Mouse (Mus musculus) brain, embryonic 14.5 days (tissue): ENCODE measurements around the gene Six5. TPM values are rescaled to one million over a fixed set of nuclear protein-coding genes. Genes with fewer than 3 reads are reported as not detected.

Experiments
- DNase-seq: peaks from one replicate; pipeline ENCODE4 v3.0.0-alpha.2; 2011; ENCODE audit warnings: low read depth
- CTCF ChIP-seq: fragments of 200-500 bp; IDR thresholded peaks from 2 replicates; pipeline ENCODE4 v1.5.1; 2012; ENCODE audit warnings: inconsistent platforms, mild to moderate bottlenecking, moderate library complexity, borderline replicate concordance; ENCODE audit not compliant: insufficient read depth, insufficient read length; ENCODE audit errors: extremely low read depth
- POLR2A ChIP-seq: fragments of 200-500 bp; IDR thresholded peaks from 2 replicates; pipeline ENCODE4 v1.6.1; 2012; ENCODE audit warnings: mild to moderate bottlenecking, inconsistent platforms, borderline replicate concordance; ENCODE audit not compliant: poor library complexity, insufficient read depth, insufficient read length, severe bottlenecking; ENCODE audit errors: extremely low read depth
- polyA plus RNA-seq: library from polyadenylated mRNA; depleted of rRNA; stranded (reverse); fragments of >200 nt; gene quantifications from 2 replicates; pipeline ENCODE4 v1.2.3, GENCODE M21; 2012

Gene Six5
- polyA plus RNA-seq, 1 experiment: 16.3 TPM

DNA sequence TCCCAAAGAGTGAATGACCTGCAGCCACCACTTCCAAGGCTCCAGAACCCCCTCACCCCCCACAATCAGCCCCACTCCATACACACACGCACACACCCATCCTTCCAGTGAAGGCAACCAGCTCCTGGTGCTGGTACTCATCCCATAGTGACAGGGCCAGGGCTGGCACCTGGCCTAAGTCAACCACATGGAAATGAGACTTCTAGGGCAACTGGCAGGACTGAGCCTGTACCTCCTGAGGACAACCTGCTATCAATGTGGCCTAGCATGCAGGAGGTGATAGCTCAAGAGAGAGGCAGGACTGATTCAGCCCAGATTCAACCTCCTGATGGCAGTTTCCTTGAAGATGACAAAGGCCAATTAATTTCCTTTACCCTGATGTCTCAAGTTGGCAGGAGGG lies 5.9 kb downstream of the Six5 start:
- DNase-seq: no peak
- TF ChIP-seq POLR2A (no peak), CTCF (no peak)

DNA sequence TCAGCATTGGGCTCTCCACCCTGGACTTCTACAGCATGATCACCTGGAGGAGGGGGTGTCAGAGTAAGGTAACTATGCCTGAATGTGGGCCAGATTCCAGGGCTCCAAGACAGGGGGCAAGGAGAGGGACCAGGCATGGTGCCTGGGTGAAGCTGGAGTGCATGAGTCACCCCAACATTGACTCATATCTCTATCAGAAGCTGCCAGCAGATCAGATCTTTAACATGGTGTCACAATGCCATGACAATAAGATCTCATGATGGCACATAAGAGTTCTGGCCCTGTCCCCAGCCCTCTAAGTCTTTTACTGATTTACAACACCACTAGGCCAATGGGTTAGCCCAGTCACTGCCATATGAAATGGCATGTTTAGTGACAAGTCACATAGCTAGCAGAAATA lies 9.3 kb downstream of the Six5 start:
- no peak for DNase-seq
- TF ChIP-seq CTCF (no peak), POLR2A (no peak)

DNA sequence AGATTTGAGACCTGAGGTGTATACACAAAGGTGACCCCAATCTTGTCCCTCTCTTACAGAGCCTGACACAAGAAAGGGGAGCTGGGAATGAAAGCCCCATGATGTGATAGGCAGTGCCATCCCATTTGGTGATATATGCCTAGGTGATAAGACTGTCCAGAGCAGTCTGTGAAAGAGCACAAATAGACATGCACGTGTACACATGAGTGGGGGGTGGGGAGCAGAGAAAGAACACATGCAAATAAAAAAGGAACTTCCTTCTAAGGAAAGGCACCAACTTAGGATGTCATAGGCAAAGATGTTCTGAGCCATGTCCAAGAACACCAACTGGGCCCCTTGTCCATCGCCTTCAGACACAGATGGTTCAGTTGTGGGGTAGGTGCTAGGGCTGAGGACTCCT lies 10.1 kb downstream of the Six5 start:
- no peak for TF ChIP-seq POLR2A
- TF ChIP-seq CTCF: no peak
- no peak for DNase-seq

DNA sequence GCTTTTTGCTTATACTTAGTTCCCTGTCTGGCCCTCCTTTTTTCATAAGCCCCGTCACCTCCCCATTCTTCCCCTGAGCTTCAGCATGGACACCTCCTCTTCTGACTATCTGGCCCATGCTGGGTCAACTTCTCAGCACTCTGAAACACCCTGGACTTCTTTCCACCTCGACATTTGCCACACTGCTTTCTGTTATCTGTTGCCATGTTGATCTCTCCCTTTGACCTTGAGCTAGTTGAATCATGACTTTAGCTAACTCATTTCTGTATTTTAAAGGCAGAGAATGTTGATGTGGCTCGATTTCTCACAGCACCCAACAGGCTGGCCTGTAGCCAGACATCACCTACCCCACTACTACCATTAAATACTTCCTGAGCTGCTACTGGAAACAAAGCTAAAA lies 13.0 kb downstream of the Six5 start:
- TF ChIP-seq CTCF (no peak), POLR2A (no peak)

DNA sequence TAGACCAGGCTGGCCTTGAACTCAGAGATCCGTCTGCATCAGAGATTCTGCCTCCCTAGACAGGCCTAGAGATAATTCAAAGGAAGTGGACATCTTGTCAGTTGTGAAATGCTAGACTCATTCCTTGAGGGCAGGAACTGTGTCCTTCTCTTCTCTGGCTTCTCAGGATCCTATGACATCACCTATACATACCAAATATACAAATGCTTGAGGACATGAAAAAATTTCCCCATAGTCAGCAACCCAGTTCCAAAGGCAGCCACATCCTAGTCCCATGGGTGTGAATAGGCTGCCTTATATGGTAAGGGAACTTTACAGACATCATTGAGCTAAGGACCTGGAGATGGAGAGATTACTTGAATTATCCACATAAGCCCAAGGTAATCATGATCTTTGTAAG lies 15.2 kb downstream of the Six5 start:
- DNase-seq: no peak

More for the DNA sequence above, 13.0 kb downstream of the Six5 start:
- DNase-seq: no peak

DNA sequence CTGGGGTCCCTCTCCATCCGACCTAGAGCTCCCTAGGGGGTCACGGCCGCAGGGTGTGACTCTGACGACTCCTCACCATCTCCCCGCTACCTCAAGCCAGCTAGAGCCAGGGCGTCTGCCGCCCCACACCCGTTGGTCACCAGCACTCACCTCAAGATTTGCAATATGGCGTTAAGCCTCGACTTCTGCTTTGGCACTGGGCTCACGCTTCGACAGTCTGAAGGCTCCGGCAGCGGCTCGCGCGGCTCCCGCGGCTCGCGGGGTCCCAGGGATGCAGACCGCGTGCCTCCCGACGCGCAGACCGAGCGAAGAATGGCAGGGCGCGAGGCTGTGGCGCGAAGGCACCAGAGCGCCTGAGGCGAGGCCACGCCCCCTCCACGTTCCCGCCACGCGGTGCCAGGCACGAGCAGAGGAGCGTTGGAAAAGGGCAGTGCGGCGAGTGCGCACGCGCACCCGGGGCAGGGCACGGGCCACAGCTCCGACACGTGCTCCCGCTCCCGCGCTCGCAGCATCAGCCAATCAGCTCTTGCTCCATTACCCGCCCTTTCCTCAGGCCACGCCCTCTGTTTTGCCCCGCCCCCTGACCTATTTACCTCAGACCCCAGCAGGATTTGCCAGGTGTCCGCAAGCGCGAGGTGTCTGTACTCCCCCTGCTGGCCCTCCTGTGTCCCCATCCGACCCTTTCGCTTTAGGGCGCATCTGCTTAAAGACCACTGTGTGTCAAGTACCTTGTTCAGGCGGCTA lies 23.8 kb downstream of the Six5 start, which contains the start of gene Gm4969:
Gene Gm4969, minus strand, starts transcription at position 341 of the 744 bp plus-strand sequence.
- TF ChIP-seq CTCF (peak; percentile 11; the same call in 1 of the 2 replicates), POLR2A (no peak)
- peak; percentile 81 for DNase-seq

More for the DNA sequence above, 15.2 kb downstream of the Six5 start:
- TF ChIP-seq POLR2A: no peak
- TF ChIP-seq CTCF: no peak

DNA sequence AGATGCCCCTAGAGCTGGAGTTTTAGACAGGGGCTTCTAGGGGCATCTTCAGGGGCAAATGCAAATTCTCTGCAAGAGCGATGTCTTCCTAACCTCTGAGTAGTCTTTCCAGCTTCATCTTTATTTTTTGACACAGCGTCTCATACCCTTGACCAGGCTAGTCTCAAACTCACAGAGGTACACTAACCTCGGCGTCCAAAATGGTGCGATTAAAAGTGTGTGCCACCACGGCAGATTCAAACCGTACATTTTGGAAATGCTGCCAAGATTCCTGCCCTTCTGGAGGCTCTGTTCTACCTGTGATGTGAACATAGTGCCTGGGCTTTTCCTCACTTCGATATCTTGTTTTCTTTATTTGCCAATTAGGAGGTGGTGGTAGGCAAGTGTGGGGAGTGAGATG lies 24.7 kb downstream of the Six5 start:
- TF ChIP-seq POLR2A (no peak), CTCF (no peak)
- no peak for DNase-seq

DNA sequence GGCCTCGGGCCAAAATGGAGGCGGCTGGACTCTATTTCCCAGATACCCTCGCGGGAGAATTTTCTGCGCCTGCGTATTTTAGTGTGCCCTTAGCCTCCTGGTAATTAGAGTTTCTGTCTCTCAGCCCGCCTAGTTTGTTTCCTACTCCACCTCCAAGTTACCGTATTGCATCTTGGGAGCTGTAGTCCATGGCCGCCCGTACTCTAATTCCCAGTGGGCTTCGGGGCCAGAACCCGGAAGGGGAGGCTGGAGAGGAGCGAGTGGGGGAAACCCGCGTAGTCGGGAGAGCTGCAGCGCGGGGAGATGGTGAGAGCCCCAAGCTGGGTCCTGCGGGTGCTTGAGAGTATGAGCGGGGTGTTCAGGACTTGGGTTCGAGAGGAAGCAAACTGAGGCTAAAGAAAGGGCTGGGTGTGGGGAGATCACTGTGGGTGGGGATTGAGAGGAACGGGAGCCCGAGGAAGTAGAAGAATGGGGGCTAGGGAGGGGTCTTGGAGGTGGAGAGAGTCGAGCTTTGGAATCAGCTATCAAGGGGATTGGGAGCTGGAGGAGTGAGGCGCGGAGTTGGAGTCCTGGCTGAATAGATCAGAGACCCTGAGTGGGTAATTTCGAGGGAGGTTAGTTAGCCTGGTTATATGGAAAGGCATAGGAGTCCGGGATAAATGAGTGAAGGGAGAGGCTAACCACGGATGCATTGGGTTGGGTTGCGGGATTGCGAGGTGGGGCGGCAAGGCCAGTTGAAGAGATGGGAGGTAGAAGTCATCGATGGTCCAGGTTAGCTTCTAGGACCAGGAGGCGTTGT lies 25.4 kb downstream of the Six5 start, which contains the start of gene Fbxo46:
Gene Fbxo46, plus strand, starts transcription at position 229 of the 799 bp plus-strand sequence.
- TF ChIP-seq CTCF: no peak
- peak; percentile 79; the same call in 1 of the 2 replicates for TF ChIP-seq POLR2A
- peak; percentile 99 for DNase-seq

DNA sequence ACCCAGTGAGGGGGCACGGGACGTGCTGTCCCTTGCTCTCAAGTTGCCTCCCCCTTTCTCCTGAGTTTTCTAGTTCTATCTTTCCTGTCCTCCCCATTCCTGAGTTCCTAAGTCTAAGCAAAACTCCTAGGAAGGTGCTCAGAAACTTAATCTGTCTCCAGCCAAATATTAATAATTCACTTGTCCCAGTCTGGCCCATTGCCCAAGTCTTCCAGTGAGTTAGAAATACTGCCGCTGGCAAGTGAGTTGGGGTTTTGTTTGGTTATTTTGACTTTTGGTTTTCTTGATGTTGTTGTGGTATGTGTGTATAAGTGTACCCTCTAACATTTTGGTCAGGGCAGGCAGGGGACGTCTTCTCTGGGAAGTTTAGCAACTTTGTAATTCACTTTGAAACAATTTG lies 27.3 kb downstream of the Six5 start:
- TF ChIP-seq CTCF: no peak
- TF ChIP-seq POLR2A: no peak
- no peak for DNase-seq

DNA sequence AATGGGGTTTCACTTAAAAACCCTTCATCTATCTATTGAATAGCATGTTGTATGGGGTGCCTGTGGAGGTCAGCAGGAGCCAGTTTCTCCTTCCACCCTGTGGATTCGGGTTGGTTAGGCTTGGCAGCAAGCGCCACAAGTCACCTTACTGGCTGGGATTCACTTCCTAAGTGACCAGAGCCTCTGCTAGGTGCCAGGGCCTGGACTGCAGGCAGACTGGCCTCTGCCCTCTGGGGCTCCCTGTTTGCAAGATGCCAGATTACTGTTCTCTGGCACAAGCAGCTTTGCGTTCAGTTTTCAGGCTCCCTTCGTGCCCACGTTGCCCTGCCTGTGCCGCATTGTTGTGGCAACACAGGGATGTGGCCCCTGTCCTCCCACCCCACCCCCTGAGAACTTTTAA lies 30.3 kb downstream of the Six5 start:
- no peak for DNase-seq
- TF ChIP-seq POLR2A (no peak), CTCF (no peak)

DNA sequence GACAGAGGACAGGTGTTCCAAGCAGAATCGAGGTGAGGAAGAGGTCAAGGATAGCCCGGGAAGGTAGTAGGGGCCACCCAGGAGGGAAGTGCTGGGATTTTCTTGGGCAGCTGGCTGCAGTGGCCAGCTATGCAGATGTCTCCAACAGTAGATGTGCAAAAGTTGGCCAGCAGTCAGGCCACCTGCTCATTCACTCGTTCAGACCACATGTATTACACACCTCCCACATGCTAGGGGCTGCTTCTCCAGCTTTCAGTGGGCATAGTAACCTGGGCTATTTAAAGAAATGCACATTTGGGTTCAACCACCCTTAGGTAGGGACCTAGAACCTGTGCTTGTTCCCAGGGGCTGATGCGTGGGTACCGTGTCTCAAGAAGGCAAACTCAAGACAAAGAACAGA lies 33.4 kb downstream of the Six5 start:
- no peak for DNase-seq
- TF ChIP-seq CTCF (no peak), POLR2A (no peak)
